Mouse (Mus musculus): ENCODE results near the gene Chn1.
A peak's percentile ranks its signal among the peaks of the same experiment; 100 is the strongest.
"Not testable (repeated sequence)": the region's sequence is repeated elsewhere in the genome, so short reads cannot be mapped to it uniquely, and the experiment has no call there.

The Chn1 gene

GRCm38 (mm10) chr2:73774786-73775682, at the start of gene Chn1:
Chn1 (minus strand) TSS chr2:73775346.
- no peak for DNase-seq (ENCODE audit: low read depth, low spot score)

- DNase-seq (ENCODE audit: low read depth, low spot score): no peak
Observed at GRCm38 (mm10) chr2:73818742-73819141, 43.6 kb upstream of the Chn1 start.

- DNase-seq (ENCODE audit: low read depth, low spot score): no peak
Observed at GRCm38 (mm10) chr2:73807609-73808008, 32.5 kb upstream of the Chn1 start.

- DNase-seq (ENCODE audit: low read depth, low spot score): not testable (repeated sequence)
Observed at GRCm38 (mm10) chr2:73800127-73800526, 25.0 kb upstream of the Chn1 start.

- no peak for DNase-seq (ENCODE audit: low read depth, low spot score)
Observed at GRCm38 (mm10) chr2:73798786-73799185, 23.6 kb upstream of the Chn1 start.

GRCm38 (mm10) chr2:73798136-73798535, 23.0 kb upstream of the Chn1 start:
- no peak for DNase-seq (ENCODE audit: low read depth, low spot score)

GRCm38 (mm10) chr2:73791846-73792630, 16.9 kb upstream of the Chn1 start:
- no peak for DNase-seq (ENCODE audit: low read depth, low spot score)

GRCm38 (mm10) chr2:73790332-73790731, 15.2 kb upstream of the Chn1 start:
- peak; percentile 5 for DNase-seq (ENCODE audit: low read depth, low spot score)

- no peak for DNase-seq (ENCODE audit: low read depth, low spot score)
Observed at GRCm38 (mm10) chr2:73788395-73788794, 13.2 kb upstream of the Chn1 start.

- DNase-seq (ENCODE audit: low read depth, low spot score): no peak
Observed at GRCm38 (mm10) chr2:73782371-73782905, 7.3 kb upstream of the Chn1 start.

GRCm38 (mm10) chr2:73780321-73781010, 5.3 kb upstream of the Chn1 start:
- no peak for DNase-seq (ENCODE audit: low read depth, low spot score)

- DNase-seq (ENCODE audit: low read depth, low spot score): no peak
Observed at GRCm38 (mm10) chr2:73779796-73780195, 4.7 kb upstream of the Chn1 start.

GRCm38 (mm10) chr2:73779016-73779595, 4.0 kb upstream of the Chn1 start:
- DNase-seq (ENCODE audit: low read depth, low spot score): no peak

GRCm38 (mm10) chr2:73776936-73777335, 1.8 kb upstream of the Chn1 start:
- DNase-seq (ENCODE audit: low read depth, low spot score): no peak

- DNase-seq (ENCODE audit: low read depth, low spot score): no peak
Observed at GRCm38 (mm10) chr2:73775683-73776310, 651 bp upstream of the Chn1 start.

- no peak for DNase-seq (ENCODE audit: low read depth, low spot score)
Observed at GRCm38 (mm10) chr2:73772945-73773344, 2.2 kb downstream of the Chn1 start.

- DNase-seq (ENCODE audit: low read depth, low spot score): no peak
Observed at GRCm38 (mm10) chr2:73768669-73769068, 6.5 kb downstream of the Chn1 start.

- no peak for DNase-seq (ENCODE audit: low read depth, low spot score)
Observed at GRCm38 (mm10) chr2:73763541-73763940, 11.6 kb downstream of the Chn1 start.

GRCm38 (mm10) chr2:73759899-73760298, 15.2 kb downstream of the Chn1 start:
- no peak for DNase-seq (ENCODE audit: low read depth, low spot score)

GRCm38 (mm10) chr2:73759027-73759426, 16.1 kb downstream of the Chn1 start:
- no peak for DNase-seq (ENCODE audit: low read depth, low spot score)

- DNase-seq (ENCODE audit: low read depth, low spot score): no peak
Observed at GRCm38 (mm10) chr2:73747297-73747696, 27.8 kb downstream of the Chn1 start.
